Mouse (Mus musculus): ENCODE measurements around the gene Trip13.

The Trip13 gene

DNA sequence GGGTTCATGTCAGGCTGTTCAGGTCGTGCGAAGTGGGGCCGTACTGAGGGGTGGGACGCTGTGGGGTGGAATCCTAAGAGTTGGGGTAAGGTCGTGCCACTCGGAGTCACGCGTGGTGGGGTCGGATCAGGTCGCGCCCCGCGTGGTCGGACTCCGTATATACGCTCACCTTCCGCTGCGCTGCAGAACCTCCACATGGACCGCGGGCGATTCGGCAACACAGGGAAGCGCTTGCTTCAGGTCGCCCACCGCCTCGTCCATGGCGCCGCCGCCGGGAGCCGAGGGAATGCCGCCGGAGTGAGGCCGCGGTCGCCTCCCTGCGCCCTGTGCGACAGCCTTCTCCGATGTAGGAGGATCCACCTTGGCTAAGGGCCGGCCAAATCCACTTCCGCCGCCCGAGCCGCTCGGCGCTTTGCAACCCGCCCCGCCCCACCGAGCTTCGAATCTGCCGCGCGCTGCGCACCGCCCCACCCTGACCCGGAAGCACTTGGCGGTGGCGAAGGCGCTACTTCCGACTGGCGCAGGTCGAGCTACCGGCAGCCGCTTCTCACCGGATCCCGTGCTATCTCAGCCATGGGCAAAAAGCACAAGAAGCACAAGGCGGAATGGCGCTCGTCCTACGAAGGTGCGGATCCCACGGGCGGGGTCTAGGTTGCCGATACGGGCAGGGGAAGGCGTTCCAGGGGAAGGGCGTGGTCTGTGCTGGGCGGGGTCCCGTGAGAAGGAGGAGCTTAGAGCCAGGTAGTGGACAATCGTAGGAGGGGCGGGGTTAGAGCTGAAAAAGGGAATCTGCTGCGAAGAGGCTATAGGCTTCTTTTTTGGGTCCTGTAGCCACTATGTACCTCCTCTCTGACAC, at the start of gene Trip13, which contains the start of gene Brd9:
Gene Trip13, minus strand, starts transcription at position 464 of the 856 bp plus-strand sequence.
Gene Brd9, plus strand, starts transcription at position 491 of the 856 bp plus-strand sequence.
- in situ Hi-C loops (cut with MboI, MseI), result no loop called here

DNA sequence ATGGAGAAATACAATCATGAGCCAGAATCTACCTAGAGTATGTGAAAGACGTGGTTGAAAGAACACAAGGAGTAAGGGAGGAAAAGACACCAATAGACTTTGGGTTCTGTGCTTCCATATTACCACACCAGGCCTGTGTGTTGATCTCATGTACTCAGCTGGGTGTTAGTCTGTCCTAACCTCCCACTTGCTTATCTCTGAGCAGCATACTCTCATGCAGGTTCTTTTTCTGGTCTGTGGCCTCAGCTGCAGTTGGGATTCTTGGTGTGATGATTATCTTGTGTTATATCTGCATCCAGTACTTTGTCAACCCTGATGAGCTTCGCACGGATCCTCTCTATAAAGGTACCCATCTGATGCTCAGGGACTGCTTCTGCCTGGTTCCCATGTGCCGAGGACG, 39.4 kb upstream of the Trip13 start:
- in situ Hi-C loops (cut with MboI, MseI), result no loop called here

DNA sequence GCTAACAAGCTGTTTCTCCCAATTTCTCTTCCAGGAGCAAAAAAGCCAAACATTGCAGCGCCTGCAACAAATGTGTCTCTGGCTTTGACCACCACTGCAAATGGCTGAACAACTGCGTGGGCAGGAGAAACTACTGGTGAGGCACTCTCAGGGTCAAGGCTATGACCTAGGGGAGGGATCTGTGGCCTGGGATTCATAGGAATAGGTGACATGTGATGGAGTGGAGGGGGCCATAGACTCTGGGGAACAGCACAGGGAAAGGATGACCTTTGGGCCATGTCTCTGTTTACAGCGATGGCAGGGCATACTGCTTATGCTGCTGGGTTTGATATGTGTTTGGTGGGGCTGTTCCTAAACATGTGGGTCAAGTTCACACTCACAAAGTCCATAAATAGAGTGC, 36.9 kb upstream of the Trip13 start:
- in situ Hi-C loops (cut with MboI, MseI), result loop anchor here (5.0 kb wide), 1 partner anchor 53 kb away; no protein-coding TSS in a partner anchor

DNA sequence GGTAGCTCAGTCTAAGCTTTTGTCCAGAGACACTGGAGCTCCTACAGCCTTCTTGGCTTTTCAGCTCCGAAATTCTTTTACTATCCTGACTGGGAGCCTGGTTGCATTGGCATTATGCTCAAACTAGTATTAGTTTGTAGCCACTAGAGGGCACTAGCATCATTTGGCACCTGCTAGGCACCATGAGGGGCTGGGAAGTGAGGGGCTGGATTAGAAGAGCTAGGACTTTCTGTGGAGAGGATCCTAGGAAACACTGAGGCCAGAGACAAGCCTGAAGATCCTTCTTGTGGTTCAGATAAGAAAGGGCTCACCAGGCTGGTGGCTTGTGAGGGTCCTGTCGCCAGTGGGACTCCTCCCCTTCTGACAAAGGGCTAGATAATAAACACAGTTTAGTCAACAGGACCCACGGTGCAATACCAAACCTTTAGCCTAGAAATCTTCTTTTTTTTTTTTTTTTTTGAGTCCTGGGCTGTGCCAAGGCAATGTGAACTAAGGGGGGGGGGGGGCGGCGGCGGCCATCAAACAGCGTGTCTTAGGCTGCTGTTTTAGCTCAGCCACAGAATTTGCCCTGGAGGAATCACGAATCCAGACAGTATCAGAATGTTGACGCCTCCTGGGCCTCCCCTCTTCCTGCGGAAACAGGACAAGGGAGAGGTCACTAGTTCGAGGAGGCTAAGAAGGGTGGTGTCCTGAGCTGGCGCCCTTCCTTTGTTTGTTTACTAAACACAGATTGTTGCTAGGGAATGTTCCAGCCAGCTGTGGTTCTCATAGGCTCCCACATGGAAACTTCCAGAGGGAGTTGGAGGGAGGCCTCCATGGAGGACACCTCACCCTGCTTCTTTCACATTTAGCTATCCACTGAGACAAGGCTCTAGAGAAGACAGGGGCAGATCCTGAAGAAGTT, 33.2 kb upstream of the Trip13 start:
- in situ Hi-C loops (cut with MboI, MseI), result loop anchor here (5.0 kb wide), 1 partner anchor 57 kb away; no protein-coding TSS in a partner anchor

DNA sequence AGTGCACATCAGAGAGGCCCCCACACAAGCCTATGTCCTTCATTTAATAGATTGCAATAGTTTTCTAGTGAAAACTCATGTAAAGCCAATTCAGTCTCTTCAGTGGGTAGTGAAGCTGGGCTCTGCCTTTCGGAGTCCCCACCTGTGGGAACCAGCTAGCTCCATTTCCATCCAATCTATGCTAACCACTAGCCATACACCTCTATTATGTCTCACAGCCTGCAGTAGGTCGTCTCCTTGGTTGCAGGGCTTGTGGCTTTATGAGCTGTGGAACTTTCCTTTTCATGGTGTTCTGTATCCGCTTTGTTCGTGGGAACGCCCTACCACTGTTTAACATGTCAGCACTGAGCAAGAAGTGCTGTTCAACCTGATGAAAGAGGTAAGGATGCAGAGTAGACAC, 26.0 kb upstream of the Trip13 start, which contains the start of gene Zdhhc11:
Gene Zdhhc11, plus strand, starts transcription at position 301 of the 400 bp plus-strand sequence.
- in situ Hi-C loops (cut with MboI, MseI), result no loop called here

DNA sequence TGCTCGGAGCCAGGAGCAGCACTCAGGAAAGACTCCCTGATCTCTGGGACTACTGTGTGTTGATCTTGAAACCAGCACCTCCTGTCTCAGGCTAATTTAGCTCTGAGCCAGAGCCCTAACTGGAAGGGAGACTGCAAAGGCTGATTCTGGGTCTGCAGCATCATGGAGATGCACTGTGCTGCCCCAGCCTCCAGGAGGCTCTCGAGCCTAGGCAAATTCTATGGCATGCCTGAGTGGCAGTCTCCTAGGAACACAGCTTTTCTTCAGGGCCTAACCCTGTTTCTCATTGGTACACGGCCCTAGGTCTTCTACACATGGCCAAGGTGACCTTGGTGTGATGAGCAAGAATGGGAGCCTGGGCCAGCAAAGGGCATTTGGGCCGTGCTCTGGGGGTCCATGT, 23.6 kb upstream of the Trip13 start:
- in situ Hi-C loops (cut with MboI, MseI), result no loop called here

DNA sequence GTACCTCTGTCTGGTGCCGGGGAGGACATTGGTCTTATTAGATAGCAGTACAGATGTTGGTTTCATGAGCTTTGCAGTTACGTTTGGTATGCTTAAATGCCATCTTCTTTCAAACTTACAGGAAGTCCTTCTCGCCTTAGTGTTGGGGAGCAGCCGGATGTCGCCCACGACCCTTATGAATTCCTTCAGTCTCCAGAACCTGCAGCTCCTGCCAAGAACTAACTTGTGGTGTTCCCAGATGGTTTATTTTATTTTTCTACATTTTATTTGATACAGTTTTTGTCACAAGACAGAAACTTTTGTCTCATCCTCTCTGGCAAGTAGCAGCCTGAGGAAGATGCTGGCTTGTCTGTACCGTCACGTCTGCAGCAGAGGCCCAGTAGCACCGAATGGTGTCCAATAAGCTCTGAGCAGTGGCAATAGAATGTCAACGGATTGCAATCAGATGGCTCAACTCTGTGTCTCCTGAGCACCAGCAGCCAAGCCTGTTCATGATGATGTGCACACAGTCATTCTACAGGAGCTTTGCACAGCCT, 22.6 kb upstream of the Trip13 start:
- in situ Hi-C loops (cut with MboI, MseI), result no loop called here

DNA sequence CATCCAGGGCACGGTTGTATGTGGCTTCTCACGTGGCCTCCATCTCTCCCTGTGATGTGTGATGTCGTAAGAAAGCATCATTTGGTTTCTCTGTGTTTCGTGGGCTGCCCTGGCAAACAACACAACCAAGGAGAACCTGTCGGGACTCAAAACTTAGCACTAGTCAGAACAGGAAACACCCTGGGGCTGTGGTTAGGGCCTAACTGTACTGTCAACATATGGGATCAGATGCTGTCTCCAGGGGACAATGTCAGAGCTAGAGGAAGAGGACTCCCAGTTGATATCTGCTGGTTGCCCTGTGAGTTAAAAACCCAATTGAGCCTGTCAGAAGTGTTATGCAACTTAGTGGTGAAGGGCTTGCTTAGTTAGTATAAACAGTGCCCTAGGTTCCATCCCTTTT, 17.9 kb upstream of the Trip13 start:
- in situ Hi-C loops (cut with MboI, MseI), result no loop called here

DNA sequence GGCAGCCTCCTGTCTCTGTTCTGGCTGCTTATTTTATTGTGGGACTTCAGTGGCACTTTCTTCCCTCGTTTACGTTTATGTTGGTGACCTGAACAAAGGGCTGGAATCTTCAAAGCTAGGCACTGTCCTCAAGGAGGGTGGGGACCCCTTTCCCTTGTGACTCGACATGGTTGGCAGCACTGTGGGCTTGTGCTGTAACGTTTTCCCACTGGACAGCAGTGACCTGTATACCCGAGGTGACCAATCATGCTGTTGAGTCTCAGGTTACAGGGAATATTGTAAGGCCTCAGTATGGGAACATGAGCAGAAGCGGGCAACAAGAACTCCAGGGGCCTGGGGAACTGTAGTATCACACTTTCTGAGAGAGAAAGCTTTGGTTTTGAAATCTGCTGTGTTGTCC, 17.1 kb upstream of the Trip13 start:
- in situ Hi-C loops (cut with MboI, MseI), result no loop called here

DNA sequence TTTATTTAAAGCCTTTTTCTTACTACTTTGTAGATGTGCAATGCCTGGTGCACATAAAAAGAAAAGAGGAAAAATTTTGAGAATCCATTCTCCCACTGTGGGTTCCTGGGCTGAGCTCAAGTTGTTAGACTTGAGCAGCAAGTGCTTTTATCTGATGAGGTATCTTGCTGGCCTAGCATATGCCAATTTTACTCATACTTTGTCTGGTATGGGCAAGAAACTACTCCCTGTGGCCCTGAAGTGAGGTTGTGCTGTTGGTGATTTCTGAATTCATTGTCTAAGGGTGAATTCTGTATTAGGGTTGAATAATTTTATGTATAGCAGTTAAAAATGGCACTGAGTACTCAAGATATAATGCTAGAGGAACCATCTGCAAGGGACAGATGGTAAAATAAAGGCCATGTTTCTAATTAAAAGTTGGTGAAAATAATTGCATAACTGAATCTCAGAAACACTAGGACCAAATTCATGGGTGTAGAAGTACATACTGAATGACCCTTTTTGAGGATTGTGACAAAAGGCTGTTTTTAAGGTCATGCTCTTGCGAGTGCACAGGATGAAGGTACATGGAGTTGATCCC, 16.1 kb upstream of the Trip13 start:
- in situ Hi-C loops (cut with MboI, MseI), result no loop called here

DNA sequence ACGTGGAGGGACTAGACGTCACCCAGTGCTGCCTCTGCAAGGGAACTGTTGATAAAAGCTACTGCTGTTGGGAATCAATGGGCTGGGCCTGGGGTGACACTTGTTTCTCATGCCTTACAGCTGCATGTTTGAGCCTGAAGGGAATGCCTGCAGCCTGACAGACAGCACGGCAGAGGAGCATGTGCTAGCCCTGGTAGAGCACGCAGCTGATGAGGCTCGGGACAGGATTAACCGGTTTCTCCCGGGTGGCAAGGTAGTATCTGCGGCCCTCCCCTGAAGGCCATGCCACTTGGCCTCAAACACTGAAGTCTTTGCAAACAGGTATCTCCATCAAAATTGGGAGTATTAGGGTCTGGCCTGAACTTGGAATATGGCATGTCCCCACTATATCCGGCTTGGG, 7.0 kb upstream of the Trip13 start:
- in situ Hi-C loops (cut with MboI, MseI), result no loop called here

DNA sequence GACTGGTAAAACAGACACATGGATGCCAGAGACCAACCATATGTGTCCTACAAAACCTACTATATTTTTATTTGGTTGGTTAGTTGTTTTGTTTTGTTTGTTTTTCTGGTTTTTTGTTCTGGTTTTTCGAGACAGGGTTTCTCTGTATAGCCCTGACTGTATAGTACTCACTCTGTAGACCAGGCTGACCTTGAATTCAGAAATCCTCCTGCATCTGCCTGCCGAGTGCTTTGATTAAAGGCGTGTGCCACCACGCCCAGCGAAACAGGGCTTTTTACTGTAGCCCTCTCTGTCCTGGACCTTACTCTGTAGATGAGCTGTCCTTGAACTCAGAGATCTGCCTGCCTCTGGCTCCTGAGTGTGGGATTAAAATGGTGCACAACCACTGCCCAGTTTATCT, 1.5 kb upstream of the Trip13 start:
- in situ Hi-C loops (cut with MboI, MseI), result no loop called here

DNA sequence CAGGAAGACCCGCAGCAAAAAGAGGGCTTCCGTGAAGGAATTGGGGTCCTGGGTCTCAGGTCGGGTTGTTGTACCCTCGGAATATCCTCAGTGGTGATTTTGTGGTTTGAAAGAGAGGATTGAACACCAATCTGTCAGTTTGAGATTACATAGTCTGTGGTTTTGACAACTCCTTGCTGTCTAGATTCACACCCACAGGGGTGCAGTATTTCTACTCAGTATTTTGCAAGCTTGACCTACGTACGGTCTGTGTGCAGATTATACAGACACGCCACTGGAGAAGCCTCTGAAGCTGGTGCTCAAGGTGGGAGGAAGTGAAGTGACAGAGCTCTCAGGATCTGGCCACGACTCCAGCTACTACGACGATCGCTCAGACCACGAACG, 585 bp upstream of the Trip13 start:
- in situ Hi-C loops (cut with MboI, MseI), result no loop called here

DNA sequence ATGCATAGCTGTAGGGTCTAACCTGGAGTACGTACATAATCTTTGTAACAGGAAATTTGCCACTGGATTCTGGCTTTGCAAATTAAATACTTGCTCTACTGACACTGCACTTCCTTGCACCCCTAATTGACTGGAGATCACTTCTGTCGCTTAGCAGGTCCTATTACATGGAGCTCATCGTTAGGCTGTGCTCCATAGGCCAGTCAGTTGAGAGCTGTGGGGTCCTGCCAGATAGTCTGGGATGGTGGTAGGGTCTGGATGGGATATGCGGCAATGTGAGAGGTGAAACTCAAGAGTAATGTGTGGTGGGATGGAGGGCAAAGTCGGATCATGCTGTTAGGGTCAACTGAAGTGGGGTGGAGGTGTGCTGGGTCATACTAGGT, 655 bp downstream of the Trip13 start:
- in situ Hi-C loops (cut with MboI, MseI), result no loop called here

DNA sequence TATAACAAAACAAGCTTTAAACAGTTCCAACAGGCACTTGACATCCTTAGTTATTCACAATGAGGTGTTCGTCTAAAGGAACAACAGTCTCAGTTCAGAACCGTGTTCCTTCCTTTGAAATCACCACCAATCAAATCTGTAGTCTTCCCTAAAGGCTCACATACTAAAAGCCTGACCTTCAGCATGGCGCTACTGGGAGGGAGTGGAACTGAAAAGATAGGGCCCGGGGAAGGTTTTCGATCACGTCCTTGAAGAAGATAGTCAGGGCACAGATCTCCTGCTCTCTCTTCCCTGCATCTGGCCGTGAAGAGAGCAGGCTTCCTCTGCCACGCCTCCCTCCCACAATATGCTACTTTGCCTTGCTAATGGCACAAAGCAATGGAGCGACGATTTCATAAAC, 5.4 kb downstream of the Trip13 start:
- in situ Hi-C loops (cut with MboI, MseI), result no loop called here

DNA sequence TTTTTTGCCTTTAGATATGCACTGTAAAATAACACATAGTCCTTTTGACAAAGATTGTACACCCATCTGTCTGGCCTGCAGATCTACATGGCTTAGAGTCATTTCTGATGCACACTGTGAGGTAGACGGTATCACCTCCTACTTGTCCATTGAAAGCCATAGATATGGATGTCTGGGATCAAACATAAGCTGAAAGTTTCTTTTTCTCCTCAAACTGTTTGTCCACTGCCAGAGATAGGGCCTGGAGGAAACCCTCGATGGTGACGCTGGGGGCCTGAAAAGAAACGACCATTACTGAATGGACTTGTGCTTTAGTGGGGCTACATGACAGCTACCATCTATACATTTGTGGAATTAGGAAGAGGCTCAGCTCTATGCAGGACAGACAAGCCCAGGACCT, 24.5 kb downstream of the Trip13 start:
- in situ Hi-C loops (cut with MboI, MseI), result loop anchor here (25.0 kb wide), 1 partner anchor 799 kb away; no protein-coding TSS in a partner anchor

DNA sequence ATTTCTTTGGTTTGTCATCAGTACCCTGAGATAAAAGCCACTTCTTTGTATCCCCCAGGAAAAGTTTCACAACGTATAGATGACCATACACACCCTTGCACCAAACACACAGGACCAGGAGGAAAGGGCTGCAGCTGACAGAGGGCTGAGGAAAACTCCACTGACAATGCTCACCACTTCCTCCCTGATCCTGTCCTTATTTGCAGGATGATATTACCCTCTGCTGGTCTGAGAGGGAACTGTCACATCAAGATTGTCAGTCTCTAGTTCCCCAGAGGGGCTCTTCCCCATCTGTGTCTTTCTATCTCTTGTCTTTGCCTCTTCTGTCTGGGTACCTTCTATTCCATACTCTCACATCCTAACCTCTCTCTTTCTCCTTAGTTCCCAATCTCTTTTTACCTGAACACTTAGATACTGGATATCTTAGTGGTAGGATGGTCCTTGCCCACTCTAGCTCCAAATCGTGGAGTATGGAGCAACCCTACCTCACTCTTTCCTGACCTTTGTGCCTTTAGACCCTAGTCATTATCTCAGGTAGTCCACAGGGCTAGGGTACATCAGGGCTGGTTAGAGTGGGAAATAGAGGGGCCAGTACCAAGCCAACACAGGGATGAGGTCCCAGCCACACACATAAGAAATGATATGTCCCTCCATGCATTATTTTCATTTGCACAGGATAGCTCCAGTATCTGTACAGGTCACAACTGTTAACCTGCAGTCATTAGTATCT, 29.7 kb downstream of the Trip13 start:
- in situ Hi-C loops (cut with MboI, MseI), result loop anchor here (10.0 to 25.0 kb wide), 2 partner anchors 183 to 804 kb away; no protein-coding TSS in a partner anchor

DNA sequence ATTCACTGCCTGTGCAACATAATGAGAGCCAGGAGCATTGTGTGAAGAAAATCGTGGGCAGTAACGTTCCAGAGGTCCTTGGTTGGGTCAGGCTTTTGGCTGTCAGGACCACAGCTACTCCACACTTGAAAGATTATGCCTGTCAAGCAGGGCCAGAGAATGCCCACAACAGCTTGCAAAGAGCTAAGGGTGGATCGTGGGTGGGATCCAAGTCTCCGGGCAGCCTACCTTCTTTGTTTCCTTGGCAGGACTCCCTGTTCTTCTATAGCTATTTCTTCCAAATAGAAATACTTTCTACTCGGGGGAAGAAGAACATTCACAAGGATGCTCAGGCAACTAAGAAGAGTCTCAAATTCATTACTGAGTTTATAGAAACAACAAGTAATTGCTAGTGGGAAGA, 30.4 kb downstream of the Trip13 start:
- in situ Hi-C loops (cut with MboI, MseI), result loop anchor here (10.0 to 25.0 kb wide), 2 partner anchors 182 to 805 kb away; no protein-coding TSS in a partner anchor

DNA sequence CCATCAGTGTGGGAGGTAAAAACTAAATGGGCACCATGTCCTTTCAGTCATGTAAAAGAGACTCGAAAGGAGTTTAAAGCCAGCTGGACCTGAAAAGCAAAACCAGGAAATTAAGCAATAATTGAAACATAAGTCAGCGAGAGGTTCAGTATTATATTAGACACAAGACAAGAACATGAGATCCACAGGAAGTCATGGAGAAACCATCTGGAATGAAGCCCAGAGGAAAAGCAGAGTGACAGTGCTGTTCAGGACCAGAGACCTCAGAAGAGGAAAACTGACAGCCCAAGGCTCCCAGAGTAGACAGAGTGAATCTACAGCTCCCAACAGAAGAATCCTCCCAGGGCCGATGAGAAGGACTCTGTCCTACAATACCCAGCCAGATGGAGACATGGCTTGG, 40.0 kb downstream of the Trip13 start:
- in situ Hi-C loops (cut with MboI, MseI), result no loop called here

DNA sequence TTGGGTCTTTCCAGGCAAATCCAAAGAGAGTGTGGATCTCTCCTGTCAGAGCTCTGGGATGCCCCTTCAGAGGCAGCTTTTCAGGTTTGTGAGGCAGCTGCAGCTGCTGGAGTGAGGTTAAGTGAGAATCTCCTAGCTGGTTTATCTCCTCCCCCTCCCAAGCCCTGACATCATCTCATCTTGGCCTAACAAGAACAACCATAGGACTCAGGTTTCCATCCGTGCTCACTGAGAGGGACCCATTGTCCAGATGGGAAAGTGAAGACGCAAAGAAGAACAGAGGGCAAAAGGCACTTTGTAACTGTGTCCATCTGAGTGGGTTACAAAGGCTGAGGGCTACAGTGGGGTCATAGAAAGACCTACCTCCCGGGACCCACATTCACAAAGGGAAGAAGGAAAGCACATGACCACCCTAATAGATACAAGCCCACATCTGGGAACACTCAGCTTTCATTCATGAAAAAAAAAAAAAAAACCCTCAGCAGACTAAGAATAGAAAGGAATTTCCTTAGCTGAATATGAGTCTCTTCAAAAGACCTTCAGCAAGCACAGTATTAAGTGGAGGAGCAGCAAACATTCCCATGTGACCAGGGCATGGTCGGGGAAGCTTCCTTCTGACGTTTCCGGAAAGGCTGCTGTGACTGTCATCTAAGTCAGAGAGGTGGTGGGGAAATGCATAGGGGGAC, 44.9 kb downstream of the Trip13 start:
- in situ Hi-C loops (cut with MboI, MseI), result no loop called here
